Mouse (Mus musculus): ENCODE measurements around the gene Otub2. TPM values are rescaled to one million over a fixed set of nuclear protein-coding genes. Genes with fewer than 3 reads are reported as not detected.
A peak's percentile ranks its signal among the peaks of the same experiment; 100 is the strongest.

Gene Otub2
- polyA plus RNA-seq (2016; fragmentation: Nextera tagmentation; extraction: Ambion mirVana) = 11.8 and 12.7 TPM in 2 replicates

DNA sequence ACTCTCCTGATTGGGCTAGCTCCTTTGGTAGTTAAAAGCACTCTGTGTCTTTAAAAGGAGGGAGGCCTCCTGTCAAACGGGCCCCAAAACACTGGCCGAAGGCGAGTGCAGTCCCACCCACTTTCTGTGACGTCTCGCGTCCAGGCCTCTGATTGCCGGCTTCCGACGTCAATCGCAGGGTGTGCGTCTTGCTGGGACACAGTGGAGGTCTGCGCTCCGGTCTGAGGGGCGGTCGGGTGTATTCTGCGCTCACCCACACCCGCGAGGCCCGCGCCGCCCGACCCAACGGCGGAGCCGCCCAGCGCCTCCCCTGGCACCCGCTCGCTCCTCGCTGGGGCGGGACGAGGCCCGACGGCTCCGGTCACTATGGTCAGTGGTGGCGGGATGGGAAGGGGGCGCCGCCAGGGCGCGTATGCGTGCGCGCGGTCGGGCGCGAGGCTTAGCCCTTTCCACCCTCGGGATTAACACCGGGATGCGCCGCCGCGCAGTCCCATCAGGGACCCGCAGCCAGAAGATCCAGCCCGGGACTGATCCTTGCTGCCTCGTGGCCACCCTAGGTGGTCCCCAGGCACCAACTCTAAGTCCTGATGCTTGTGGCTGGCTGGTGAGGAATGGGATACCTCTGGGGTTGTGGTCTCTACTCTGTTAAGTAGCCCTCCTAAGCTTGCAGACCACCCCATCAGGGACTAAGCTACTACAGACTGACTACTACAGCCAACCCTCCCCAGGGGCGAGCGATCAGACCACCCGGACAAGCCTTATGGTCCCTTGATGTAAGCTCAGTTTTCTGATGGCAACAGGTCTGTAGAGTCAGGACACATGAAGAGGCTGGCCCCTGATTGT lies at the start of gene Otub2:
Otub2 (plus strand) TSS at position 178 of the 843 bp plus-strand sequence.
- H3K36me3 ChIP-seq = no peaks in the 10 kb centered on the region
- peak within 1 kb of the TSS; percentile 84 for H3K4me3 ChIP-seq
- H3K4me1 ChIP-seq = peaks cover 34% of the 10 kb centered on the region
- H3K9me3 ChIP-seq (replicated peaks) = no peaks in the 10 kb centered on the region
- peak; percentile 97 for DNase-seq (ENCODE audit: low spot score)
- WGBS = under 1% methylated on average over 58 of the region's 58 CpGs
- peak within 1 kb of the TSS; percentile 93 for H3K27ac ChIP-seq (replicated peaks)
- H3K27me3 ChIP-seq (ENCODE audit: low read depth, poor library complexity, severe bottlenecking) = no peaks in the 10 kb centered on the region

DNA sequence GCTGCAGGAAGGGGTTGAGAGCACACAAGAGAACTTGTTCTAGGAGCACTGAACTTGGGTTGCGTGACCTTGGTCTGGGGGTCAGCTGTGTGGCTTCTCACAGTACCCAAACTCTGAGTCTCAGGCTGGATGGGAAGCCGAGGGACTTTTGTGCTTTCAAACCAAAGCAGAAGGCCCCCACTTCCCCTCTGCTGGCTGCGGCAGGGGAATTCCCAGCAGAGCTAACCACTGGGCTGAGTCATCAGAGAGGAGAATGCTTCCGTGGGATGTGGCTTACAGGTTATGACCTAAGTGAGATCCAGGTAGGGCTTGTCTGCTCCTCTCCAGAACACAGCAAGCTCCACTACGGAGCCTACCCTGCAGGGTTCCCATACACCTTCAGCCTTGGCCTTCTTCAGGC lies 47.3 kb upstream of the Otub2 start:
- no peaks in the 10 kb centered on the region for H3K36me3 ChIP-seq
- WGBS = 91% methylated on average over 5 of the region's 5 CpGs
- no peak for DNase-seq (ENCODE audit: low spot score)

DNA sequence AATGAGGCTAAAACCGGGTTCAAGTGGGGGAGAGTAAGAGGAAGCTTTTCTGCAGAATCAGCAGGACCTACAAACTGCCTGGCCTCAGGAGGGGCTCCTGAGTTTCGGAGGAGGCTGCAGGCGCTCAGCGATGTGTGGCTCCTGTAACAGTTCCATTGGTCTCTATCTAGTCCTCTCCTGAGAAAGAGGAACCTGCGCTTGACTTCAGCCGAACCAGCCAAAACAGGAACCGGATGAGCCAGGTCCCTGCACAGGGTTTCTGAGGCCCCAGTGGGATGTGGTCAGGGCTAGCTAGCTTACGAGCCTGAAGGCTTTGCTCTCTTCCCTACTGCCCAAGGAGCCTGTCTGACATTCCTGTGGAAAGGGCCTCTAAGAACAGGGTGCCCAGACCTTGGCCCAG lies 45.0 kb upstream of the Otub2 start:
- no peak overlapping the region for H3K4me3 ChIP-seq
- no peaks in the 10 kb centered on the region for H3K9me3 ChIP-seq (replicated peaks)
- peaks cover 12% of the 10 kb centered on the region; the same call in 1 of the 2 replicates for H3K27me3 ChIP-seq (ENCODE audit: low read depth, poor library complexity, severe bottlenecking)
- DNase-seq (ENCODE audit: low spot score) = no peak
- H3K4me1 ChIP-seq = peaks cover 8% of the 10 kb centered on the region
- no peaks in the 10 kb centered on the region for H3K36me3 ChIP-seq
- WGBS = 79% methylated on average over 8 of the region's 8 CpGs
- H3K27ac ChIP-seq (replicated peaks) = no peak overlapping the region

More for the DNA sequence above, 47.3 kb upstream of the Otub2 start:
- Histone ChIP-seq H3K4me1 (peaks cover 23% of the 10 kb centered on the region), H3K27ac (replicated peaks) (no peak overlapping the region), H3K4me3 (no peak overlapping the region), H3K9me3 (replicated peaks) (no peaks in the 10 kb centered on the region), H3K27me3 (ENCODE audit: low read depth, poor library complexity, severe bottlenecking) (peaks cover 4% of the 10 kb centered on the region; the same call in 1 of the 2 replicates)

GRCm38 (mm10) chr12:103344934-103345333 lies 43.5 kb upstream of the Otub2 start:
- Histone ChIP-seq H3K36me3 (no peaks in the 10 kb centered on the region), H3K4me3 (no peak overlapping the region), H3K27me3 (ENCODE audit: low read depth, poor library complexity, severe bottlenecking) (peaks cover 12% of the 10 kb centered on the region; the same call in 1 of the 2 replicates), H3K9me3 (replicated peaks) (no peaks in the 10 kb centered on the region), H3K4me1 (peaks cover 7% of the 10 kb centered on the region), H3K27ac (replicated peaks) (no peak overlapping the region)
- WGBS = 90% methylated on average over 7 of the region's 7 CpGs
- no peak for DNase-seq (ENCODE audit: low spot score)

GRCm38 (mm10) chr12:103346945-103347344 lies 41.5 kb upstream of the Otub2 start:
- Histone ChIP-seq H3K9me3 (replicated peaks) (peaks cover 8% of the 10 kb centered on the region; the same call in 1 of the 2 replicates), H3K27ac (replicated peaks) (0 out of 2 replicates have a peak overlapping the region, but pooled peaks have one; percentile 38), H3K4me3 (no peak overlapping the region), H3K27me3 (ENCODE audit: low read depth, poor library complexity, severe bottlenecking) (peaks cover 12% of the 10 kb centered on the region; the same call in 1 of the 2 replicates), H3K36me3 (no peaks in the 10 kb centered on the region), H3K4me1 (peaks cover 7% of the 10 kb centered on the region)
- no peak for DNase-seq (ENCODE audit: low spot score)
- WGBS = 90% methylated on average over 8 of the region's 8 CpGs

DNA sequence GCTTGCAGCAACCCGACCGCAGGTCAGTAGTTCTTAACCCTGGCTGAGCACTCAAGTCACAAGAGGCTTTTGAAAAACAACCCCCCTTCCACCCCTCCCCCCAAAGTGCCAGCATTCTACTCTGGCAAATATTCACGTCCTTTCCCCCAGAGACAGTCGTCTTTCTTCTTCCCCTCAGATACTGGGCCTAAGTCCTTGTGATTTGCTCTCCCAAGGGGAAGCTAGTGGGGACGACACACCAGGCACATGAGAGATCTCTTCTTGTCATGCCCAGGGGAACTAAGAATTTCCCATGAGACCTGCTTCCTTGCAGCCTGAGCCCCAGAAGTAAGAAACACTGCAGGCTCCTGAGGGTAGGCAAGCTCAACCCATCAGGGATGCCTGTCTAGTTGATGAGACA lies 41.1 kb upstream of the Otub2 start:
- H3K27ac ChIP-seq (replicated peaks) = 0 out of 2 replicates have a peak overlapping the region, but pooled peaks have one; percentile 23
- WGBS = 57% methylated on average over 5 of the region's 5 CpGs
- no peaks in the 10 kb centered on the region for H3K36me3 ChIP-seq
- no peak for DNase-seq (ENCODE audit: low spot score)
- H3K9me3 ChIP-seq (replicated peaks) = peaks cover 8% of the 10 kb centered on the region; the same call in 1 of the 2 replicates
- H3K4me1 ChIP-seq = peaks cover 7% of the 10 kb centered on the region
- H3K4me3 ChIP-seq = no peak overlapping the region
- H3K27me3 ChIP-seq (ENCODE audit: low read depth, poor library complexity, severe bottlenecking) = peaks cover 12% of the 10 kb centered on the region; the same call in 1 of the 2 replicates

GRCm38 (mm10) chr12:103348506-103348905 lies 40.0 kb upstream of the Otub2 start:
- H3K4me1 ChIP-seq = peaks cover 10% of the 10 kb centered on the region
- no peaks in the 10 kb centered on the region for H3K36me3 ChIP-seq
- H3K9me3 ChIP-seq (replicated peaks) = peaks cover 8% of the 10 kb centered on the region; the same call in 1 of the 2 replicates
- WGBS = 10% methylated on average over 3 of the region's 3 CpGs
- H3K27me3 ChIP-seq (ENCODE audit: low read depth, poor library complexity, severe bottlenecking) = peaks cover 10% of the 10 kb centered on the region; the same call in 1 of the 2 replicates
- H3K4me3 ChIP-seq = no peak overlapping the region
- DNase-seq (ENCODE audit: low spot score) = peak; percentile 78
- H3K27ac ChIP-seq (replicated peaks) = no peak overlapping the region

- H3K4me3 ChIP-seq = no peak overlapping the region
- H3K27ac ChIP-seq (replicated peaks) = 0 out of 2 replicates have a peak overlapping the region, but pooled peaks have one; percentile 64
- H3K36me3 ChIP-seq = no peaks in the 10 kb centered on the region
- H3K9me3 ChIP-seq (replicated peaks) = peaks cover 8% of the 10 kb centered on the region; the same call in 1 of the 2 replicates
- H3K4me1 ChIP-seq = peaks cover 10% of the 10 kb centered on the region
- 90% methylated on average over 6 of the region's 6 CpGs for WGBS
- peaks cover 6% of the 10 kb centered on the region; the same call in 1 of the 2 replicates for H3K27me3 ChIP-seq (ENCODE audit: low read depth, poor library complexity, severe bottlenecking)
- no peak for DNase-seq (ENCODE audit: low spot score)
These were observed 35.7 kb upstream of the Otub2 start for GRCm38 (mm10) chr12:103352735-103353134.

GRCm38 (mm10) chr12:103353538-103353937 lies 34.9 kb upstream of the Otub2 start:
- 24% methylated on average over 5 of the region's 5 CpGs for WGBS
- Histone ChIP-seq H3K27me3 (ENCODE audit: low read depth, poor library complexity, severe bottlenecking) (no peaks in the 10 kb centered on the region), H3K36me3 (no peaks in the 10 kb centered on the region), H3K27ac (replicated peaks) (peak overlapping the region; percentile 64), H3K4me1 (peaks cover 14% of the 10 kb centered on the region), H3K9me3 (replicated peaks) (peaks cover 8% of the 10 kb centered on the region; the same call in 1 of the 2 replicates), H3K4me3 (no peak overlapping the region)
- DNase-seq (ENCODE audit: low spot score) = peak; percentile 51

DNA sequence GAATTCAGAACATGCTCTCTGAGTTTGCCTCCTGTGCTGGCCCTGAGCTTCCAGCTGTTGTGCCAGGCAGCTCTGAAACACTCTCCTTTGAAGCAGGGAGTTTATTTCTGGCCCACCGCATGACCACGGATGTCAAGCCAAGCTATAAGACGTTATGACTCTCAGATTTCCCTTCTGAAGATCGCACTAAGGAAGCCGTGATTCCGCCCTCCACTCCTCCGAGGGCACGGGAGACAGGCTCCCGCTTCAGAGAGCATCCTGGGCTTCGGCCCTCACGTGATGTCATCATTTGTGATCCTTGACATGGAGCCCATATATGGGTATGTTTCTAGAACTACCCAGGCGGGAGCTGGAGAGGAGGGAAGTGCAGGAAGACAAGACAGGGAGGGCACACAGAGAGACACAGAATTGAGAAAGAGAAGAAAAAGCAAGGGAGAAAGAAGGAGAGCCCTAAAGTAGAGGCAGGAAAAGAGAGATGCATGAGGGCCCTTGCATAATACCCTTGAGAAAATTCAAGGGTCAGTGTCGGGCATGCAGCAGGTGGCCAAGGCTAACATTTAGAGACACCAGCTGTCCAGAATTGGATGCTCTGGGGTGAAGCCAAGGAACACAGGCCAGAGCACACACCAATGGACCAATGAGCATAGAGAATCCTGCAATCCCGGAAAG lies 32.6 kb upstream of the Otub2 start, which contains the start of gene Asb2:
Asb2 (minus strand) TSS at position 256 of the 669 bp plus-strand sequence.
- Histone ChIP-seq H3K36me3 (no peaks in the 10 kb centered on the region), H3K27me3 (ENCODE audit: low read depth, poor library complexity, severe bottlenecking) (no peaks in the 10 kb centered on the region), H3K4me3 (no peak within 1 kb of the TSS), H3K27ac (replicated peaks) (no peak within 1 kb of the TSS), H3K9me3 (replicated peaks) (peaks cover 8% of the 10 kb centered on the region; the same call in 1 of the 2 replicates), H3K4me1 (peaks cover 24% of the 10 kb centered on the region)
- DNase-seq (ENCODE audit: low spot score) = no peak
- whole genome bisulfite sequencing = 82% methylated on average over 14 of the region's 14 CpGs

- Histone ChIP-seq H3K36me3 (no peaks in the 10 kb centered on the region), H3K27ac (replicated peaks) (no peak overlapping the region), H3K4me3 (no peak overlapping the region), H3K27me3 (ENCODE audit: low read depth, poor library complexity, severe bottlenecking) (no peaks in the 10 kb centered on the region), H3K9me3 (replicated peaks) (peaks cover 6% of the 10 kb centered on the region; the same call in 1 of the 2 replicates), H3K4me1 (peaks cover 24% of the 10 kb centered on the region)
- DNase-seq (ENCODE audit: low spot score) = no peak
- WGBS = 96% methylated on average over 4 of the region's 4 CpGs
These were observed 32.1 kb upstream of the Otub2 start for GRCm38 (mm10) chr12:103356415-103356748.

DNA sequence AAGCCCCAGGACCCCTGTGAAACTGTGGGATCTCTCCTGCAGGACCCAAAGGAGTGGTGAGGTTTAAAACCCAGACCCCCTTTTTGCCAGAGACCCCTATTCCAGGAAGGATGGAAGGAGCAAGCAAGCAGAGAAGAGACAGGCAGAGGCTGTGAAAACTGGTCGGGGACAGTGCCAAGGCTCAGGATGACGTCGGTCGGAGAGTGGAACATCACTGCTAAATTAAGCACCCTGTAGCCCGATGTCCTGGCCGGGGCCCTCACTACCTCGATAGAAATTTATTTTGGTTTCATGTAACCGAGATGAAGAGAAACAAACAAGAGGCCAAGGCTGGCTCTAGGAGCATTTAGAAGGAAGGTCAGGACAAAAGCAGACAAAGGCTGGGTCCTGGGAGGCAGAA lies 30.3 kb upstream of the Otub2 start:
- WGBS = 78% methylated on average over 8 of the region's 8 CpGs
- H3K36me3 ChIP-seq = no peaks in the 10 kb centered on the region
- H3K9me3 ChIP-seq (replicated peaks) = no peaks in the 10 kb centered on the region
- H3K4me1 ChIP-seq = peaks cover 24% of the 10 kb centered on the region
- H3K27me3 ChIP-seq (ENCODE audit: low read depth, poor library complexity, severe bottlenecking) = no peaks in the 10 kb centered on the region
- no peak overlapping the region for H3K27ac ChIP-seq (replicated peaks)
- DNase-seq (ENCODE audit: low spot score) = no peak
- H3K4me3 ChIP-seq = no peak overlapping the region
